Mouse (Mus musculus): ENCODE data around the gene Gimap5. TPM values are rescaled to one million over a fixed set of nuclear protein-coding genes. Genes with fewer than 3 reads are reported as not detected.

Gene Gimap5
- polyA plus RNA-seq, 1 experiment from 2014 or later: 0.84 TPM

- Histone ChIP-seq H3K27ac (ENCODE audit: low read depth, low read length) (no peak overlapping the region), H3K4me1 (ENCODE audit: control insufficient read depth, insufficient read depth, low read length) (no peaks in the 10 kb centered on the region), H3K4me3 (ENCODE audit: low read depth, low read length) (no peak overlapping the region), H3K4me2 (ENCODE audit: low read depth, low read length) (no peak overlapping the region), H3K9me3 (ENCODE audit: control insufficient read depth, low read length) (no peaks in the 10 kb centered on the region), H3K9ac (replicated peaks; ENCODE audit: low read depth, low read length) (no peak overlapping the region), H3K36me3 (ENCODE audit: control insufficient read depth, insufficient read depth, low read length) (no peaks in the 10 kb centered on the region), H3K27me3 (ENCODE audit: control insufficient read depth, insufficient read depth, low read length) (no peaks in the 10 kb centered on the region)
- no peak for ATAC-seq (ENCODE audit: low read depth)
Observed at GRCm38 (mm10) chr6:48704146-48704545, 41.9 kb upstream of the Gimap5 start.

DNA sequence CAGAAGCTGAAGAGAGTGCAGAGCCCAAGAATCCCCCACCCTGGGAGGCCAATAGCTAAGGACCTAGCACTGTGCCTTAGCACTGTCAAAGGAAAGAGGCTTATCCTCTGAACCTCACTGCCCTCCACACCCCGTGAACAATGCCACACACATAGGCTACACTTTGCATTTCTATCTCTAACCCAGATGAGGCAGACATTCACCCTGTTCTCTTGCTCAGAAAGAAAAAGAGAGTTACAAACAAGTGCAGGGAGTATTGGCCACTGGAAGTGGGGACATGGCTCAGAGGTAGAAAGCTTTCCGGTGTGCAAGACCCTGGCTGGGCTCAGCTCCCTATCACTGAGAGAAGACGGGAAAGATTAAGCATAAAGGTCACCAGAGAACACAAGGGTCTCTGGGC is 39.9 kb upstream of the Gimap5 start:
- ATAC-seq (ENCODE audit: low read depth): no peak
- Histone ChIP-seq H3K4me1 (ENCODE audit: control insufficient read depth, insufficient read depth, low read length) (no peaks in the 10 kb centered on the region), H3K4me2 (ENCODE audit: low read depth, low read length) (no peak overlapping the region), H3K36me3 (ENCODE audit: control insufficient read depth, insufficient read depth, low read length) (no peaks in the 10 kb centered on the region), H3K9ac (replicated peaks; ENCODE audit: low read depth, low read length) (no peak overlapping the region), H3K9me3 (ENCODE audit: control insufficient read depth, low read length) (no peaks in the 10 kb centered on the region), H3K27ac (ENCODE audit: low read depth, low read length) (no peak overlapping the region), H3K4me3 (ENCODE audit: low read depth, low read length) (no peak overlapping the region), H3K27me3 (ENCODE audit: control insufficient read depth, insufficient read depth, low read length) (no peaks in the 10 kb centered on the region)
- WGBS: 68% methylated on average over 3 of the region's 3 CpGs

- Histone ChIP-seq H3K36me3 (ENCODE audit: control insufficient read depth, insufficient read depth, low read length) (no peaks in the 10 kb centered on the region), H3K4me1 (ENCODE audit: control insufficient read depth, insufficient read depth, low read length) (no peaks in the 10 kb centered on the region), H3K9ac (replicated peaks; ENCODE audit: low read depth, low read length) (no peak within 1 kb of the TSS), H3K27me3 (ENCODE audit: control insufficient read depth, insufficient read depth, low read length) (no peaks in the 10 kb centered on the region), H3K9me3 (ENCODE audit: control insufficient read depth, low read length) (no peaks in the 10 kb centered on the region), H3K4me3 (ENCODE audit: low read depth, low read length) (no peak within 1 kb of the TSS), H3K27ac (ENCODE audit: low read depth, low read length) (no peak within 1 kb of the TSS), H3K4me2 (ENCODE audit: low read depth, low read length) (no peak within 1 kb of the TSS)
- ATAC-seq (ENCODE audit: low read depth): no peak
- 58% methylated on average over 2 of the region's 2 CpGs for WGBS
Observed at GRCm38 (mm10) chr6:48718455-48718854, 27.5 kb upstream of the Gimap5 start, which contains the start of the genes Gm28053 and Gimap7. Gene Gm28053, plus strand, starts transcription at chr6:48718607. Gene Gimap7, plus strand, starts transcription at chr6:48718621.

DNA sequence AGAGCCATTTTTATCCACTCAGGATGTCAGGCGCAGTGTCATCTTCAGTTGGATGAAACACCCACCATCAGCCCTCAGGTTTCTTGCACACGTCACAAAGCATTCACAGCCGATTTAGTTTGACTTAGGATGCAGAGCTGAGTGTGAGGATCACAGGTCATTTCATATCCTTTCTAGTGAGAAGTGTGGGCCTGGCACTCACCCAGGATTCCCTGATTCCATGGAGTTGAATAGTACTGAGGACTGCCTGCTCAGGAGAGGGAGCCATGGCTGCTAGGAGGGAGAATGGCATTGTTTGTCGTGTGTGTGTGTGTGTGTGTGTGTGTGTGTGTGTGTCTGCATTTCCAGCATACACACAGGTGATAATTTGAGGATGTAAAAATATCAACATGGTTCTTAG is 25.7 kb upstream of the Gimap5 start:
- ATAC-seq (ENCODE audit: low read depth): no peak

GRCm38 (mm10) chr6:48723468-48723867 is 22.5 kb upstream of the Gimap5 start:
- no peak overlapping the region for H3K4me3 ChIP-seq (ENCODE audit: low read depth, low read length)
- H3K27ac ChIP-seq (ENCODE audit: low read depth, low read length): no peak overlapping the region
- no peaks in the 10 kb centered on the region for H3K36me3 ChIP-seq (ENCODE audit: control insufficient read depth, insufficient read depth, low read length)
- H3K9ac ChIP-seq (replicated peaks; ENCODE audit: low read depth, low read length): no peak overlapping the region
- H3K4me1 ChIP-seq (ENCODE audit: control insufficient read depth, insufficient read depth, low read length): no peaks in the 10 kb centered on the region
- WGBS: 91% methylated on average over 8 of the region's 8 CpGs
- ATAC-seq (ENCODE audit: low read depth): no peak
- no peaks in the 10 kb centered on the region for H3K27me3 ChIP-seq (ENCODE audit: control insufficient read depth, insufficient read depth, low read length)
- H3K9me3 ChIP-seq (ENCODE audit: control insufficient read depth, low read length): no peaks in the 10 kb centered on the region
- H3K4me2 ChIP-seq (ENCODE audit: low read depth, low read length): no peak overlapping the region

More for the DNA sequence above, 25.7 kb upstream of the Gimap5 start:
- no peak overlapping the region for H3K27ac ChIP-seq (ENCODE audit: low read depth, low read length)
- no peaks in the 10 kb centered on the region for H3K27me3 ChIP-seq (ENCODE audit: control insufficient read depth, insufficient read depth, low read length)
- no peak overlapping the region for H3K9ac ChIP-seq (replicated peaks; ENCODE audit: low read depth, low read length)
- H3K36me3 ChIP-seq (ENCODE audit: control insufficient read depth, insufficient read depth, low read length): no peaks in the 10 kb centered on the region
- no peaks in the 10 kb centered on the region for H3K9me3 ChIP-seq (ENCODE audit: control insufficient read depth, low read length)
- H3K4me1 ChIP-seq (ENCODE audit: control insufficient read depth, insufficient read depth, low read length): no peaks in the 10 kb centered on the region
- no peak overlapping the region for H3K4me2 ChIP-seq (ENCODE audit: low read depth, low read length)
- WGBS: 84% methylated on average over 4 of the region's 4 CpGs
- no peak overlapping the region for H3K4me3 ChIP-seq (ENCODE audit: low read depth, low read length)

GRCm38 (mm10) chr6:48725476-48725875 is 20.5 kb upstream of the Gimap5 start:
- 0% methylated on average over 1 of the region's 1 CpGs for WGBS
- H3K4me1 ChIP-seq (ENCODE audit: control insufficient read depth, insufficient read depth, low read length): no peaks in the 10 kb centered on the region
- 0 out of 2 replicates have a peak, but pooled peaks have one; percentile 21 for ATAC-seq (ENCODE audit: low read depth)

GRCm38 (mm10) chr6:48727761-48728160 is 18.2 kb upstream of the Gimap5 start:
- Histone ChIP-seq H3K27ac (ENCODE audit: low read depth, low read length) (no peak overlapping the region), H3K9me3 (ENCODE audit: control insufficient read depth, low read length) (no peaks in the 10 kb centered on the region), H3K4me2 (ENCODE audit: low read depth, low read length) (no peak overlapping the region), H3K9ac (replicated peaks; ENCODE audit: low read depth, low read length) (no peak overlapping the region), H3K36me3 (ENCODE audit: control insufficient read depth, insufficient read depth, low read length) (no peaks in the 10 kb centered on the region), H3K4me3 (ENCODE audit: low read depth, low read length) (no peak overlapping the region), H3K27me3 (ENCODE audit: control insufficient read depth, insufficient read depth, low read length) (no peaks in the 10 kb centered on the region), H3K4me1 (ENCODE audit: control insufficient read depth, insufficient read depth, low read length) (no peaks in the 10 kb centered on the region)
- no peak for ATAC-seq (ENCODE audit: low read depth)
- 92% methylated on average over 5 of the region's 5 CpGs for WGBS

More at GRCm38 (mm10) chr6:48725476-48725875, 20.5 kb upstream of the Gimap5 start:
- Histone ChIP-seq H3K4me3 (ENCODE audit: low read depth, low read length) (no peak overlapping the region), H3K9me3 (ENCODE audit: control insufficient read depth, low read length) (no peaks in the 10 kb centered on the region), H3K27ac (ENCODE audit: low read depth, low read length) (no peak overlapping the region), H3K9ac (replicated peaks; ENCODE audit: low read depth, low read length) (no peak overlapping the region), H3K36me3 (ENCODE audit: control insufficient read depth, insufficient read depth, low read length) (no peaks in the 10 kb centered on the region), H3K27me3 (ENCODE audit: control insufficient read depth, insufficient read depth, low read length) (no peaks in the 10 kb centered on the region), H3K4me2 (ENCODE audit: low read depth, low read length) (no peak overlapping the region)

GRCm38 (mm10) chr6:48732864-48733304 is 13.1 kb upstream of the Gimap5 start:
- no peaks in the 10 kb centered on the region for H3K27me3 ChIP-seq (ENCODE audit: control insufficient read depth, insufficient read depth, low read length)
- no peak overlapping the region for H3K9ac ChIP-seq (replicated peaks; ENCODE audit: low read depth, low read length)
- no peaks in the 10 kb centered on the region for H3K36me3 ChIP-seq (ENCODE audit: control insufficient read depth, insufficient read depth, low read length)
- WGBS: 66% methylated on average over 8 of the region's 8 CpGs
- H3K4me2 ChIP-seq (ENCODE audit: low read depth, low read length): no peak overlapping the region
- no peaks in the 10 kb centered on the region for H3K4me1 ChIP-seq (ENCODE audit: control insufficient read depth, insufficient read depth, low read length)
- no peak overlapping the region for H3K4me3 ChIP-seq (ENCODE audit: low read depth, low read length)
- no peak overlapping the region for H3K27ac ChIP-seq (ENCODE audit: low read depth, low read length)
- no peaks in the 10 kb centered on the region for H3K9me3 ChIP-seq (ENCODE audit: control insufficient read depth, low read length)
- ATAC-seq (ENCODE audit: low read depth): no peak

- H3K9ac ChIP-seq (replicated peaks; ENCODE audit: low read depth, low read length): no peak overlapping the region
- WGBS: 88% methylated on average over 1 of the region's 1 CpGs
Observed at GRCm38 (mm10) chr6:48733660-48734059, 12.3 kb upstream of the Gimap5 start.

More at GRCm38 (mm10) chr6:48733660-48734059, 12.3 kb upstream of the Gimap5 start:
- Histone ChIP-seq H3K27me3 (ENCODE audit: control insufficient read depth, insufficient read depth, low read length) (no peaks in the 10 kb centered on the region), H3K27ac (ENCODE audit: low read depth, low read length) (no peak overlapping the region), H3K36me3 (ENCODE audit: control insufficient read depth, insufficient read depth, low read length) (no peaks in the 10 kb centered on the region), H3K4me1 (ENCODE audit: control insufficient read depth, insufficient read depth, low read length) (no peaks in the 10 kb centered on the region), H3K9me3 (ENCODE audit: control insufficient read depth, low read length) (no peaks in the 10 kb centered on the region), H3K4me3 (ENCODE audit: low read depth, low read length) (no peak overlapping the region), H3K4me2 (ENCODE audit: low read depth, low read length) (no peak overlapping the region)
- ATAC-seq (ENCODE audit: low read depth): no peak
